Mouse (Mus musculus) adrenal gland, postnatal 14 days (tissue): ENCODE data around the gene Arf6. TPM values are rescaled to one million over a fixed set of nuclear protein-coding genes. Genes with fewer than 3 reads are reported as not detected.
"Not testable (repeated sequence)": the region's sequence is repeated elsewhere in the genome, so short reads cannot be mapped to it uniquely, and the experiment has no call there.

ENCODE experiments used
- DNase-seq: peaks from one replicate; pipeline ENCODE4 v3.0.0; 2021; ENCODE audit warnings: mixed read lengths
- long read RNA-seq, 2 experiments: library from polyadenylated mRNA; stranded (forward); transcript quantifications; one replicate each; pipeline ENCODE4 v2.0.0; 2021
- total RNA-seq: library from RNA; stranded (reverse); gene quantifications from 2 replicates; pipeline ENCODE4 v1.2.3, GENCODE M21; 2021

The Arf6 gene
- total RNA-seq, result 111 and 117 TPM in 2 replicates
- long read RNA-seq, experiment 1, transcript Arf6-201 (2 exons, 1,534 nt), result major isoform, 139 of 157 reads
- long read RNA-seq, experiment 1, partial matches to known transcripts, result 0 of 157 reads
- long read RNA-seq, experiment 1, other reads (novel, unspliced or antisense), result 18 of 157 reads
- long read RNA-seq, experiment 2, transcript Arf6-201 (2 exons, 1,534 nt), result major isoform, 72 of 86 reads
- long read RNA-seq, experiment 2, partial matches to known transcripts, result 0 of 86 reads
- long read RNA-seq, experiment 2, other reads (novel, unspliced or antisense), result 14 of 86 reads

DNA sequence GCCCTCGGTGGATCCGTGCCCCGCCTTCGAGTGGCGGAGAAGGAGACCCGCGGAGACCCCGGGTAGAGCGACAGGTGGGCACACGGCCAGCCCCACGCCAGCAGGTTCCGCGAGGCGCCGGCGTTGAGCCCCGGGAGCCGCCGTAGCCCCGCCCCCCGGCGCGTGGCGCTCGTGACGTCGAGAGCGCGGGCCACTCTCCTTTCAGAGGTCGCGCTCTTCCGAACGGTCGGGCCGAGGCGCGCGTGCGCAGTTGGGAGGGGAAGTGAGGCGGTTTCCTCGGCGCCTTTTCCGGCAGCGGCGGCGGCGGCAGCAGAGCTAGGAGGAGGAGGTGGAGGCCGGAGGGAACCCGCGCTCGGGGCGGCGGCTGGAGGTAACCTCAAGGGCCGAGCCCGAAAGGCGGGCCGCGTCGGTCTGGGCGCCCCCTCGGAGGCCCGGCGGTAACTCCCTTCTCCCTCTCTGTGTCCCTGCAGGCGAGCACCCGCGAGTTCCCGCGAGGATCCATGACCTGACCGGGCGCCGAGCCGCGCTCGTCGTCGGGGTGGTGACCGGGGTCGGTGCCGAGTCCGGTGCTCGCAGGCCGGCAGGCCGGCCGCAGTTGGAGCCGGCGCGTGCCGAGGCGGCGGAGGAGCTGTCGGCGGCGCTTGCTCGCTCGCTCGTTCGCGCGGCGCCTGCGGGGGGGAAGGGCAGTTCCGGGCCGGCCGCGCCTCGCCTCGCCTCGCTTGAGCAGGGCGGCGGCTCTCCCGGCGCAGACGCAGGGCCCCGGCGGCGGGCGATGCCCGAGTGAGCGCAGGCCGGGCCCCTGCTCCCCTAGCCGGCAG, at the start of gene Arf6, which contains the start of gene Gm9887:
TSS of gene Arf6 (plus strand) at position 297 of the 818 bp plus-strand sequence.
TSS of gene Gm9887 (minus strand) at position 605 of the 818 bp plus-strand sequence.
- peak; percentile 100 for DNase-seq

DNA sequence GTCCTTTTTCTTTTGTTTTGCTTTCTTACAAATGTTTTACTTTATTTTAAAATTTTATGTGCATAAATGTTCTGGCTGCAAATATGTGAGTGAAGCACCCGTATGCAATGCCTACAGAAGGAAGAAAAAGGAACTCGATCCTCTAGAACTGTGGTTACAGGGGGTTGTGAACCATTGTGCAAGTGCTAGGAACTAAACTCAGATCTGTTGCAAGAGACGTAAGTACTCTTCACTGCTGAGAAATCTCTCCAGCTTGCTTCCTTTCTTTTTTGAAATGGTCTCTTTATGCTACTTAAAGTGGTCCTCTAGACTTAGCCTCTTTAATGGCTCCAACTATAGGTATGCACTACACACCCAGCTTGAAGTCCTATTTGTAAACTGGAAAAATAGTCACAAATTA, 40.8 kb upstream of the Arf6 start:
- DNase-seq, result no peak

DNA sequence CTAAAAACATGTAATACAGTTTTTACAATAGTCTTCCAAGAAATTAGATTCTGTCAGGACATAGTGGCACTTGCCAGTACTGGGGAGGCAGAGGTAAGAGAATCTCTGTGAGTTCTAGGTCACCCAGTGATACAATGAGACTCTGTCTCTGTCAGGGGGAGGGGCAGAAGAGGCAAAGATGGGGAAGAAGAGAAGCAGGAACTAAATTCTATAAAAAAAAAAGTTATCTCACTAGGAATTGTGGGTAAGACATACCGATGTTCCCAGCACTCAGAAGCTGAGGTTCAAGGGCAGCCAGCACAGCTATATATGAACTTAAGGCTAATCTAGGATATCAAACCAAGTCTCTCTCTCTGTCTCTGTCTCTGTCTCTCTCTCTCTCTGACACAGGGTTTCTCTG, 39.8 kb upstream of the Arf6 start:
- no peak for DNase-seq

DNA sequence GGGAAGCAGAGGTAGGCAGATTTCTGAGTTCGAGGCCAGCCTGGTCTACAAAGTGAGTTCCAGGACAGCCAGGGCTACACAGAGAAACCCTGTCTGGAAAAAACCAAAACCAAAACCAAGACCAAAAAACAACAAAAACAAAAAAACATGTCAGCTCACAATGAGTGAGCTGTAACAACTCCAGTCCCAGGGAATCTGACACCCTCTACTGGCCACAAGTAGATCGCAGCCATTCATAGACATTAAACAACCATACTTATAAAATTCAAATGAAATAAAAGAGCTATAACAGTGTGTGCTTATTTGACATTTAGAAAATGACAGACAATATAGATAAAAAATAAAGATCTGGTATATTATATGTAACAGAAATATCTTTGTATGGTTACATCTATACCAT, 38.4 kb upstream of the Arf6 start:
- DNase-seq, result peak; percentile 51

DNA sequence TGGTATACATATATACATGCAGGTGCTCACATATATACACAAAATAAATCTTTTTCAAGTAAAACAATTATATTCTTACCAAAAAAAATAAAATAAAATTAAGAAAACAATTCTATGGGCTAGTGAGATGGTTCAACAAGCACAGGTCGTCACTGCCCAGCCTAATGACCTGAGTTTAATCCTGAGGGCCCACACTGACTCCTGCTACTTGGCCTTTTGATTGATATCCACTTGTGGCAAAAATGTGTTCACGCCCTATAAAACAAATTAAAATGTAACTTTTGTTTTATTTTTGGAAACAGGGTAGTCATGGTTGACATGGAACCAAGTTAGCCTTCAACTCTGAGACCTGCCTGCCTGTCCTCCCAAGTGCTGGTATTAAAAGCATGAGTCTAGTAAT, 22.0 kb upstream of the Arf6 start:
- DNase-seq, result no peak

DNA sequence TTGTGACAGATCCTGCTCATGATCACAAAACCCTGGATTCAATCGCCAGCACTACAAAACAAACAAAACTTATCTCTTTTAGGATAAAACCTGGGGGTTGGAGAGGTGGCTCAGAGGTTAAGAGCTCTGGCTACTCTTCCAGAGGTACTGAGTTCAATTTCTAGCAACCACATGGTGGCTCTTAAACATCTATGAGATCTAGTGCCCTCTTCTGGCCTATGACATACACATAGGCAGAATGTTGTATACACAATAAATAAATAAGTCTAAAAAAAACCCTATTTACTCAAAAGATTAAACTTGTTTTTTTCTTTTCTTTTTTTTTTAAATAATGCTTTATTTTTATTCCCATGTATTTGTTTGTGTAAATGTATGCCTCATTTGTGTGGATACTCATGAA, 20.3 kb upstream of the Arf6 start:
- no peak for DNase-seq

DNA sequence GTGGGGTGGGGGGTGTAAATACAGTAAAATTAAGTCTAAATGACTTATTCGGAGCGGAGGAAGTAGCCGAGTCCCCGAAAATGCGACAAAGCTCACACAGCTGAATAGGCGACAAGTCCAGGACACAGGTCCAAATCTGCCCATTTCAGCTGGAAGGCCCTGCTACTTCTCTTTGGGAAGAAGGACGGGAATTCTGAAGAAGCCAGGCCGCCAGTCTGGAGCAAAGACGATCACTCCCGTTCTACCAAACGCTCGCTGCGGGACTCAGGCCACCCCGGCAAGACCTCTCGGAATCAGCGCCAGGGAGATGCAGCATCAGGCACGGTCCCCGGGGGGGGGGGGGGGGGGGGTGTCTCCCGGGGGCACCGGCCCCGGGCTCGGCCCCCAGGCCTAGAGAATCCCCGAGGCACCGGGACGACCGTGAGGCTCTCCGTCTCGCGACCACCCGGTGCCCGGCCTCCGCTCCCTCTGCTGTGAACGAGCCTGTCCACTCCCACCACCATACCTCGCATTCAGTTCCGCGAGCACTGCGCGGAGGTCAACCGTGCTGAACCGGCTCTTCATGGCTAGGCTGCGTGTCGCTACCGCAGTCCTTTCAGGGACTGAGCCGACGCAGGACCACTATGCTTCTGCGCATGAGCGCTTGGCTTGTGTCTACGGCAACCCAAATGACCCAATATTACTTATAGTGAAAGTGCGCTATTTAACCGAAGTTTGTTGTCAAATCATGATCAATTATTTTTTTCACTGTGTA, 15.2 kb upstream of the Arf6 start, which contains the start of gene Nemf:
TSS of gene Nemf (minus strand) at position 620 of the 754 bp plus-strand sequence.
- DNase-seq, result peak; percentile 91

DNA sequence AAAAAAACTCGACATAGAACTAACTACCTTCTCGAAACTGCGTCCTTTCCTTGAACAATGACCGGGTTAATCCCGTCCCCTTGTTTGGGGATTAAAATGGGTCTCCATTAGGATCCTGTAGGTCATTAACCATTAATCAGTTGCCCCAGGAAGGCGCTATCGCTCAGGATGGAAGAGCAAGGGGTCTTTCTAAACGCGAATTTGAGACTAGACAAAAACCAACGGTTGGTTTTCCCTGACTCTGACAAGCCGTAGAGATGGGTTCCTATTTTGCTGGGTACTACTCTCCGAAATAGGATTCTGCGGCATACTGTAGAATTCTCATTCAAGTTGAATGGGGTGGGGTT, 14.7 kb upstream of the Arf6 start:
- peak; percentile 14 for DNase-seq

DNA sequence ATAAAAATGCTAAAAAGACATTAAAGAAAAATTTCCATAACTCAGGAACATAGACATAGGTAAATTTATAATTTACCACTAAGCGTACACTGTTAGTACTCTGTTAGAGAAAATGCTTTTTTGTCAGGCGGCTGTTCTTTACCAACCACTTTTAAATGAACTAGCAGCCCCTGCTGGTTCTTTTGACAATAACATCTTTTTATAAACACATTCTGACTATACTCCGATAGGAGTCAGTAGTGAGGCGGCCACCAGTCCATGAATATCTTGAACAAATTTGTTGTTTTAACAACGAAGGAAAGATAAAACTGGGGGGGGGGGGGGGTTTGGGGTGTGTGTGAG, 11.3 kb upstream of the Arf6 start:
- DNase-seq, result peak; percentile 42

DNA sequence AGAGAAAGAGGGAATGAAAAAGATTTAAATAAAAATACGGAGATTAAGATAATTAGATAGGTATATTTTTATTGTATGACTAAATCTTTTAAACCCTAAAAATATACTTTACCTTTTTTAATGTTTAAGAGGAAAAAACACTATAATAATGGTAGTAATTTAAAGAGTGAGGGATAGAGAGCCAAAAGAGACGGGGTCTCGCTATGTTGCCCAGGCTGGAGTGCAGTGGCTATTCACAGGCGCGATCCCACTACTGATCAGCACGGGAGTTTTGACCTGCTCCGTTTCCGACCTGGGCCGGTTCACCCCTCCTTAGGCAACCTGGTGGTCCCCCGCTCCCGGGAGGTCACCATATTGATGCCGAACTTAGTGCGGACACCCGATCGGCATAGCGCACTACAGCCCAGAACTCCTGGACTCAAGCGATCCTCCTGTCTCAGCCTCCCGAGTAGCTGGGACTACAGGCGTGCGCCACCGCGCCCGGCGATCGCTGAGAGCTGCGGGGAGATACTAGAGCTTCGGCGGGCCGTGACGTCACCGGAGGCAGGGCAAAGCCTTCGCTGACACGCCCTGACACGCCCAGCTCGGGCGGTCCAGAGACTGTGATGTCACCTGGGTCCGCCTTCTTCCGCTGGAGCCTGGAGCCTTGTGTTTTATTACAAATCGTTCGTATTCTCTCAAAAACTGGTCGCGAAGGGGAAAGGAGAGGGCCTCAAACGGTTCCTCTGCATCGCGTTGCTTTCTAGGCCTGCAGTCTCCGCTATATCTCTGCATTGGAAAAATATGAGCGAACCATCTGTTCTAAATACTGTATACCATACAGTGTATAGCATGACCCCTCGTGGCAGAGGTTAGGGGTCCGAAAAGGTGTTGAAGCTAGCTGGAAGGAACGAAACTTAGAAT, 10.7 kb upstream of the Arf6 start:
- DNase-seq, result peak; percentile 100

DNA sequence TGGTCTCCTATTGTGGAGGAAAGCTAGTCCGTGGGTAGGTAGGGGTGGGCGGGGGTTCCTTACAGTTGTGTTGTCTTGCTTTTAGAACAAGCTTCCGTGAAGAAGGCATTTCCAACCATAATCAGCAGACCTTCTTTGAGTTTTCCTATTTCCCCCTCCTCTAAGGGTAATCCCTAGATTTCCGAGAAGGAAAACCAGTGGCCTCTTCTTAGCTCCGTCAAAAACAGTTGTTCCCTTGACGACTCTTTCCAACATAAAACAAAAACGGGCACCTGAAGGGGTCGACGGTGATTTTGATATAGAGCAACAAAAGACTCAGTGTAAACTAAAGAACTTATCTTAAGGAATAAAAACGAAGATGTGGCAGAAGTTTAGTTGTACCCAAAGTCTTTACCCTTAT, 10.0 kb upstream of the Arf6 start:
- DNase-seq, result no peak

DNA sequence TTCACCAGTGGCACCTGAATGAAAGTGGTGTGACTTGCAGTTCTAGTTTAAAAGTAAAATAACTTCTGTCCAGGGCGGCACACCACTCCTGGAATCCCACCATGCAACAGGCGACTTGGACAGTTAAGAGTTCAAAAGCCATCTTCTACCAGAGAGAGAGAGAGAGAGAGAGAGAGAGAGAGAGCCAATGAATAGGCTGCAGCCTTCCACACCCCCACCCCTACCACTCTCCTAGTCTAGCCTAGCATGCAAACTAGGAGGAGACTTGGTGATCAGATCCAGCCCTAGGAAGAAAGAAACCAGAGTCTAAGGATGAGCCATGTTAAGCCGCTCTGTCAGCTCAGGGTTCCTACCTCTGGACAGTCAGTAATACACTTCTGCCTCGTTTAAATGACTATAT, 9.6 kb upstream of the Arf6 start:
- no peak for DNase-seq

DNA sequence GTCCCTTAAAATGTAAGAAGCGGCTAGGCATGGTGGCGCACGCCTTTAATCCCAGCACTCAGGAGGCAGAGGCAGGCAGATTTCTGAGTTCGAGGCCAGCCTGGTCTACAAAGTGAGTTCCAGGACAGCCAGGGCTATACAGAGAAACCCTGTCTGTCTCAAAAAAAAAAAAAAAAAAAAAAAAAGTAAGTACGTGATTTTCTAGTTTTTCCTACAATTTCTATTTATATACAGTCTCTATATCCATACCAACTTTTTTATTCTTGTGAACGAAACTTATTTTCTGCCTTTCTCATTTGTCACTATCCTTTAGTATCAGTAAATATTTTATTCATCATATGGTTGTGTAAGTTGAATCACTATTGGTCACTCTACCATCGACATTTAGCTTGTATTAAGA, 8.8 kb upstream of the Arf6 start:
- DNase-seq, result not testable (repeated sequence)

DNA sequence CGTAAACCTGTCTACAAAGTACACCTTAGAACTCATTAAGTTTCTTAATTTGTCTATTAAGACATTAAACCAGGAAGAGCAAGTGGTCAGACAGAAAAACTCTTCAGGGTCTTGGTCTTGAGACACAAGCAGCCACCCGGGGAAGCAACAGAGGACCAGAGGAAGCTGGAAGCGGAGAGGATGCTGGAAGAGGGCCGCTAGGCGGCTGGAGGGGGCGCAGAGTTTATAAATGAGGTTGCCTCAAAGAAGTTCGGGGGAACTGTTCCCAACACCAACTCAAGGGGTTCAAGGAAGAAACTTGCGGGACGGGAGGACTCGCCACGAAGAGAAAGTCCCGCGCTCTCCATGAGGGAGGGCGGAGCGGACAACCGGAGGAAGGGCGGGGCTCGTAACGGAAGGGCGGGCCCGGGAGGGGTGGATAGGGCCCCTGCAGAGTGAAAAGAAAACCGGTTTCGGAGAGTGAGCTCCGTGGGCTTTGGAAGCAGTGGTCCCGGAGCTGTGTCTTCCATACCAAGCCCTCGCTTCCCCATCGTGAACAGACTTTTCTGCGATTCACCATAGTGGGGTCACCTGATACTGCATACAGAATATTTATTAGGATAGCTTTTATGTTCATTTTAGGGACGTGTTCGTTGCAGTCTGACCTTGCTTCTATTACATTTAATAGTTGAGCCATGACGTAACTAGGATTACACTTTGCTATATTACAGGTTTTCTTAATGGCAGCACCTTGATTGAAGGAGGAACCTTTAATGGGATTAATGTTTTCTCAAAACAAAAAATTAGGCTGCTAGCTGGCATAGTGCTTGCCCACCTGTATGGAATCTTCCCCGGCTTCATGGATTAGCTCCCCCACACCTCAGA, 7.8 kb upstream of the Arf6 start:
- DNase-seq, result peak; percentile 90

DNA sequence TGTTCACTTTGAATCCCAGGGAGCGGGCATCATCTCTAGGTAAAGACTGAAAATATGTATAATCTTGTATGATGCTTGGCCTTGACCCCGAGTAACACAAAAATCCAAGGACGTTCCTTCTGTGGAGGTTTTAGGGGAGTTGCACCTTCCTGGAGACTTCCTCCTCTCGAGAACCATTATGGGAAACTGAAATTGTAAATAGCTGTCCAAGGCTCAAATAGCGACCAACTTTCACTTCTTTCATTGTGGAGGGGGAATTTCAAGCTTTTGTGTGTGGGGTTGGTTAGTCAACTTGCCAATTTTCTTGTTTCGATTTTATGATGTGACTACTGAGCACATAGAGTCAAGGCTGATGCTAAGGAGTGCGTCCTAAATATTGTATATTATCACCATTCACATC, 6.2 kb upstream of the Arf6 start:
- no peak for DNase-seq

DNA sequence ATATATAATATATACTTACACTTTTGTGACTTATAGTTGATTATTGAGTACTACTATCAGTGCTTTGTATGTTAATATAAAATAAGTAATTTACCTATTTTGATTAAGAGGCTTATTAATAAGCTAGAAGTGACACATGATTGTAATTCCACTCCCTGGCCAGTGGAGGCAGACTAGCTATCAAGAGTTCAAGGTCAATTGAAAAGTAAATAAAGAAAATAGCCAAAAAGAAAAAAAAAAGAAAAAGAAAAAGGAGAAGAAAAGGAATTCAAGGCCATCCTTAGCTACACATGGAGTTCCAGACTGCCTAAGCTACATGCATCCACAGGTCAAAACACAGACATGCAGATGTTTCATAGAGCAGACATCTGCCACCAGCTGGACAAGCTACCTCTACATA, 5.5 kb upstream of the Arf6 start:
- DNase-seq, result no peak

DNA sequence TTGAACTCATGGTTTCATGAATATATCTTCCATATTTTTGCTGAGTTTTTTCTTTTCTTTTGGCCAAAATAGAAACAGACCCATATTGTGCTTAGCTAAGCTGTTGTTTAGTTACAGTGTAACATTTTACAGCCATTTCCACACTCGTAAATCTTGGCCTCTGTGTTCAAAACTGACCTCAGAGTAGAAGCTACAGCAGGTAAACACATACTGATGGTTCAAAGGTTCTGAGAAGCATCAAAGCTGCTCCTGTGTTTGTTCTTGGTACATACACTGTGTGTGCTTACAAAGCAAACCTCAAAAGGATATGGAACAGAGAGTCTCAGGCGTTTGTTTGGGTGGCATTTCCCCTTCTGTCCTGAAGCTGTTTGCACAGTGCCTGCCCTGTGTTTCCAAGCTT, 4.4 kb upstream of the Arf6 start:
- no peak for DNase-seq

DNA sequence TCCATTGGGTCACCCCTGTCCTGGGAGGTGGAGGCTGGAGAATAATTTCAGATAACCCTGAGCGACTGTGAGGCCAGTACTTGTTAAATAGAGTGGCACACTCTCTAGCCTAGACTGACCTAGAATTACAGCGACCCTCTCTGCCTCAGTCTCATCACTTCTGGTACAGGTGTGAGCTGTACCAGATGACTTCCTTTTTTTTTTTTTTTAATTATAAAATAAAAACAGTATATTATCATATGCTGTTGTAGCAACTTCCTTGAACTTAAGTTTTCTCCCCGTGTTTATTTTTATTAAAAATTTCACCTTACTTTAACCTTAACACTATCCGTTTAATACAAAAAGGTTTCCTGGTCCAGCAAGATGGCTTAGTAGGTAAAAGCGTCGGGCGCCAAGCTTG, 1.0 kb upstream of the Arf6 start:
- DNase-seq, result no peak

DNA sequence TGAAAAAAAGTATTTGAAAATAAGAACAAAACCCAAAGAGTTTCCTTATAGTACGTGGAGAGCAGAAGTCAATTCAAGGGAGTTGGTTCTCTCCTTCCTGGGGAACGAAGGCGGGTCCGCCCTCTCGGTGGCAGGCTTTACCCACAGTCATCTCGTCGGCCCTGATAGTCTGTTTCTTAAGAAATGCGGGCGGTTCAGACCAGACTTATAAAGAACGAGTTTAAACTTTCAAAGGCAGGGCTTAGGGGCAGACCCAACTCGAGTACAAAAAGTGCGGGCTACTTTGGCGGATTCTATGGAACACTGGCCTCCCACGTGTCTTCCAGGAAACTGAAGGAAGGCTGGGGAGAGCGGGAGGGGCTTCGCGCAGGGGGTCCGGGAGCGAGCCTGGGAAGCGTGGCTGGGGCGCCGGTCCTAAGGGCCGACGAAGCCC, 513 bp upstream of the Arf6 start:
- DNase-seq, result no peak

DNA sequence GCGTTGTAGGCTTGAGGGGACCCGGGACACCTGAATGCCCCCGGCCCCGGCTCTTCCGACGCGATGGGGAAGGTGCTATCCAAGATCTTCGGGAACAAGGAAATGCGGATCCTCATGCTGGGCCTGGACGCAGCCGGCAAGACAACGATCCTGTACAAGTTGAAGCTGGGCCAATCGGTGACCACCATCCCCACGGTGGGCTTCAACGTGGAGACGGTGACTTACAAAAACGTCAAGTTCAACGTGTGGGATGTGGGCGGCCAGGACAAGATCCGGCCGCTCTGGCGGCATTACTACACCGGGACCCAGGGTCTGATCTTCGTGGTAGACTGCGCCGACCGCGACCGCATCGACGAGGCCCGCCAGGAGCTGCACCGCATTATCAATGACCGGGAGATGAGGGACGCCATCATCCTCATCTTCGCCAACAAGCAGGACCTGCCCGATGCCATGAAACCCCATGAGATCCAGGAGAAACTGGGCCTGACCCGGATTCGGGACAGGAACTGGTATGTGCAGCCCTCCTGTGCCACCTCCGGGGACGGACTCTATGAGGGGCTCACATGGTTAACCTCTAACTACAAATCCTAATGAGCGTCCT, 881 bp downstream of the Arf6 start:
- DNase-seq, result peak; percentile 23
